Mouse (Mus musculus) embryonic fibroblast, embryonic 13.5 days (primary cell): Measurements from ENCODE around the gene Sec63. TPM values are rescaled to one million over a fixed set of nuclear protein-coding genes. Genes with fewer than 3 reads are reported as not detected.

ENCODE experiments used
- H3K27ac ChIP-seq: 2 replicates; pipeline ENCODE4 v1.5.1; 2012; ENCODE audit warnings: low read length, control low read depth, inconsistent platforms; ENCODE audit not compliant: insufficient read depth
- H3K4me1 ChIP-seq: 2 replicates; pipeline ENCODE4 v1.6.1; 2011; ENCODE audit warnings: low read length; ENCODE audit not compliant: control insufficient read depth, insufficient read depth
- H3K4me3 ChIP-seq: 2 replicates; pipeline ENCODE4 v1.5.1; 2011; ENCODE audit warnings: mild to moderate bottlenecking, control low read depth, low read length; ENCODE audit not compliant: insufficient read depth
- CTCF ChIP-seq: IDR thresholded peaks from 2 replicates; pipeline ENCODE4 v1.5.1; 2011; ENCODE audit warnings: mild to moderate bottlenecking, control low read depth, low read length, moderate library complexity, borderline replicate concordance; ENCODE audit not compliant: insufficient read depth
- POLR2A ChIP-seq: IDR thresholded peaks from 2 replicates; pipeline ENCODE4 v1.6.1; 2011; ENCODE audit warnings: low read depth, mild to moderate bottlenecking, control low read depth, low read length, moderate library complexity
- polyA plus RNA-seq: library from polyadenylated mRNA; stranded (reverse); fragments of >200 nt; gene quantifications from 2 replicates; pipeline ENCODE4 v1.2.4, GENCODE M21; 2011; ENCODE audit warnings: low read depth; ENCODE audit not compliant: missing spikeins, insufficient read length

Sec63 gene
- polyA plus RNA-seq, 1 experiment = 106 TPM

DNA sequence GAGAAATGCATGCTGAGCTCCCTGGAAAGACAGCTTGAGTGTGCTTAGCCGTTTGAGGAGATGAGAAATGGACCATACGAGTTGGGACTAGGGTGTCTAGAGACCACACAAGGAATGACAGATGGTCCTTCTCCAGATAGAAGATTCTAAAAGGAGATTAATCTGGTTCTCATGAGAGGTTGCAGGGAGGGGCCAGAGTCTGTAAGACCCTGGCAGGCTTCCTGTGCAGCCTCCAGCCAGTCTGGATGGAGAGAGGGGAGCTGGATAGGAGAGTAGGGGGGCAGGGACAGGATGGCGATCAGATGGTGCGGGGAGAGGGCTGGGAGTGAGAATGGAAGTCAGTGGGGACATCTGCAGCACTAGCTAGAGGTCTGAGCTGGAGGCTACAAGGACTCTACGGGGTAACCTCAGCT, 118.0 kb downstream of the Sec63 start:
- TF ChIP-seq CTCF = no peak
- Histone ChIP-seq H3K27ac (no peak overlapping the region), H3K4me1 (no peaks in the 10 kb centered on the region), H3K4me3 (no peak overlapping the region)

DNA sequence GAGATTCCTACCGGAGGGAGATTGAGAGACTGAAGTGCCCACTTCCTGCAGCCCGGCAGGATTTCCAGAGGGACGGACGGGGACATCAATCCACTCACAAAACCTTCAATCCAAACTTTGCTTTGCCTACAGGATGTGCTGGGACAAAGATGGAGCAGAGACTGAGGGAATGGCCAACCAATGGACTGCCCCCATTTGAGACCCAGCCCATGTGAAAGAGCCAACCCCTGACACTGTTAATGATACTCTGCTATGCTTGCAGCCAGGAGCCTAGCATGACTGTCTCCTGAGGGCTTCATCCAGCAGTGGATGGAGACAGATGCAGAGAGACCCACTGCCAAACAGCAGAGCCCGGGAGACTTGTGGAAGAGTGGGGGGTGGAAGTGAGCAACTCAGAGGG, 118.4 kb downstream of the Sec63 start:
- TF ChIP-seq CTCF (no peak), POLR2A (no peak)
- Histone ChIP-seq H3K27ac (no peak overlapping the region), H3K4me3 (no peak overlapping the region), H3K4me1 (no peaks in the 10 kb centered on the region)

Other genes with a start within 250 kb of the Sec63 start
- gene Nr2e1, start 177.9 kb upstream of the Sec63 start, polyA plus RNA-seq = not detected in 2 replicates
- gene Ostm1, start 177.7 kb upstream of the Sec63 start, polyA plus RNA-seq = 22.5 and 25.1 TPM in 2 replicates
- 0.20 and 0.72 TPM in 2 replicates for gene Scml4, start 98.9 kb downstream of the Sec63 start, polyA plus RNA-seq